Mouse (Mus musculus) brain, embryonic 18.5 days (tissue): ENCODE results near the gene Olfr502.
"Not testable (repeated sequence)": the region's sequence is repeated elsewhere in the genome, so short reads cannot be mapped to it uniquely, and the experiment has no call there.

Experiments
- DNase-seq: peaks from one replicate; pipeline ENCODE4 v3.0.0-alpha.2; 2012; ENCODE audit warnings: low read depth, low spot score

The Olfr502 gene

DNA sequence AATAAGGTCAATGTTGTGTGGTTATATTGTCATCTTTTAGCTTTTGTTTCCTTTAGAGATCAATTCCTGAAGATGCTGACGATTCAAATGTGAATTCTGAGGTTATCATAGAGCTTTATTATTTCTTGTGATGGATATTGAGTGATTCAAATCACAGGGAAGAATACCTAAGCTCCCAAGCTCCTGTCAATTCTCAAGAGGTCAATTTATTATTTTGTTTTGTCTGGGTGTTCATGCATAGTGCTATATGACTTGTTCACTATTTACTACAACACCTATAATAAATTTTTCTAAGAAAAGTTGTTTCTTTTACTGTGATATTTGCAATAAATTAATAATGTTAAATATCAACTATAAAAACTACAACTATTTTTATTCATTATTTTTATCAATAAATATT, at the start of gene Olfr502:
Olfr502 (minus strand) TSS at position 101 of the 400 bp plus-strand sequence.
- DNase-seq = no peak

GRCm38 (mm10) chr7:108565693-108566092, 40.8 kb upstream of the Olfr502 start, which contains the start of gene Olfr504:
Olfr504 (minus strand) TSS chr7:108565793.
- DNase-seq = no peak

- not testable (repeated sequence) for DNase-seq
These were observed 19.4 kb upstream of the Olfr502 start, which contains the start of gene Olfr503 for GRCm38 (mm10) chr7:108544227-108544626. Olfr503 (plus strand) TSS chr7:108544527.

DNA sequence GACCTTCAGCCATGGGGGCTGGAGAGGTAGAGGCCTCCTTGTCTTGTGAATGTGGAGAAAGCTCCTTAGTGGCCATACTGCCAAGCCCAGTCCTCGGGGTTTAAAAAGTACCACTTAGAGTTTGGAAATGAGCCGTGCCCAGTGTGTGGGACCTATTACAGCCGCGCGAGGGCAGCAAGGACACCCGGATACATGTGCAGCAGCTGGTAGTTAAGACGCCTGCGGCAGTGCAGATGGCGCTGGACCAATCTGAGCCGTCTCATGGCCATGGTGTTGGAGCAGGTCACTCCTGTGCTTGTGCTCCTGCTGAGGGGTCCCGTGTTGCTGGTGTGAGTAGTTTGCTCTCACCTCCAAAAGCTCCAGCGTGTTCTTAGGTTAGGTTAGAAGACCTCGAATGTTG, 17.6 kb upstream of the Olfr502 start:
- DNase-seq = no peak
